17 mouse cellular contexts compared by ENCODE assay signal in genomic region chr6:98212225-98212624, GRCm38 (mm10).
"Had no signal": no experiment of that assay in that cellular context is flagged by ENCODE, and none has a peak within 500 bp of the region (broad histone marks: within the 10 kb centered on the region; RNA-seq: fewer than 3 reads in every experiment).

No protein-coding gene starts in this region.

- ATAC-seq: liver, postnatal 0 days; lung, postnatal 0 days; midbrain, embryonic 13.5 days; midbrain, embryonic 15.5 days had no signal

- H3K4me3 ChIP-seq: lung, embryonic 15.5 days; megakaryocyte, embryonic 14.5 days; midbrain, embryonic 13.5 days; midbrain, embryonic 15.5 days; neural tube, embryonic 12.5 days; stomach, embryonic 15.5 days had no signal

- H3K27ac ChIP-seq: lung, embryonic 15.5 days; macrophage; midbrain, embryonic 13.5 days; midbrain, embryonic 15.5 days; neural tube, embryonic 12.5 days; stomach, embryonic 15.5 days; stomach, postnatal 0 days had no signal

- DNase-seq: liver, postnatal 0 days; lung, adult 2 months; lung, postnatal 14 days; lung, postnatal 36 days; right cerebral cortex, postnatal 14 days; thymus, adult 18-20 months; thymus, postnatal 14 days; thymus, postnatal 36 days had no signal
